Mouse (Mus musculus) adrenal gland, adult (tissue): Measurements from ENCODE around the gene Zbtb8b.
A peak's percentile ranks its signal among the peaks of the same experiment; 100 is the strongest.
"Not testable (repeated sequence)": the region's sequence is repeated elsewhere in the genome, so short reads cannot be mapped to it uniquely, and the experiment has no call there.

Source experiments
- DNase-seq, 2 experiments: peaks; one replicate each; pipeline ENCODE4 v3.0.0; 2022 to 2023; ENCODE audit warnings: low spot score in 1 of 2; ENCODE audit not compliant: inconsistent age in 2 of 2

The Zbtb8b gene

DNA sequence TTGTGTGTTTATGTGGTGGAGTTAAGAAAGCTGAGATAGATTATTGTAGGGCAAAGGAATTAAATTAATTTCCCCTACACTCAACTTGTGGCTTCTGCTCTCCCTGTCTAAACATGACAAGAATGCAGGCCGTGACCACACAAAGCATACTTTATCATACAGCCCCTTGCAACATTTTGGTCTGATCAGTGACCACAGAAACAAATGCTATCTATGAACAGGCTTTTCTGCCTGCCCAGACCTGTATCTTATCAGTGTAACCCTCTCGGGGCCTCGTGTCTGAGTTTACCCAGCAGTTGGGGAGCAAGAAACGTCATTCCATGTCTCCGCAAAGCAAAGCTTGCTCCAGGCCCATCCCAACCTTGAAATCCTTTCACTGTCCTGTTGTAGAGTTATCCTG is 24.2 kb downstream of the Zbtb8b start:
- no peak for DNase-seq

DNA sequence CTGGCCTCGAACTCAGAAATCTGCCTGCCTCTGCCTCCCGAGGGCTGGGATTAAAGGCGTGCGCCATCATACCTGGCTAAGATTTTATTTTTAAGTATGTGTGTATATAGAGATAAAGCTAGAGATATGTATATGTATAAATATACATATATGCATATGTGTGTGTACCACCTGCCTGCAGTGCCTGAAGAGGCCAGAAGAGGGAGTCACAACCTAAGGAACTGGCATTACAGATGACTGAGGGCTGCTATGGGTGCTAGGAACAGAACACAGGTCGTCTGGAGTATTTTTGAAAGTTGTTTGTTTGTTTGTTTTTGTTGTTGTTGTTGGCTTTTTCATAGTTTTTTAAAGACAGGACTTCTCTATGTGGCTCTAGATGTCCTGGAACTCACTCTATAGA is 24.8 kb downstream of the Zbtb8b start:
- DNase-seq: no peak

DNA sequence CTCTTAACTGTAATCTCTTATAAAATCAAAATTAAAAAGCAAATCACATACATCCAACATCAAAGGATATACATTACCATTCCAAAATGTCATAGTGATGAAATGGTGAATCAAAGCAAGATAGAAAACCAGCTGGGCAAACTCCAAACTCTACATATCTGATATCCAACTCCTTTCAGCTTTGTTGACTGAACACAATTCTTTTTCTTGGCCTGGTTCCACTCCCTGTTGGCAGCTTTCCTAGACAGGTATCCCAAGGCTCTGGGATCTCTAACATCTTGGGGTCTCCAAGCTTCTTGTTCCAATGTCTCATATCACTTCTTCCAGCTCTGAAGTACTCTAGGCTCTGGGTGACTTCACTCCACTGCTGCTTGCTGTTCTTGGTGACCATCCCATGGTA is 29.7 kb downstream of the Zbtb8b start:
- no peak for DNase-seq

DNA sequence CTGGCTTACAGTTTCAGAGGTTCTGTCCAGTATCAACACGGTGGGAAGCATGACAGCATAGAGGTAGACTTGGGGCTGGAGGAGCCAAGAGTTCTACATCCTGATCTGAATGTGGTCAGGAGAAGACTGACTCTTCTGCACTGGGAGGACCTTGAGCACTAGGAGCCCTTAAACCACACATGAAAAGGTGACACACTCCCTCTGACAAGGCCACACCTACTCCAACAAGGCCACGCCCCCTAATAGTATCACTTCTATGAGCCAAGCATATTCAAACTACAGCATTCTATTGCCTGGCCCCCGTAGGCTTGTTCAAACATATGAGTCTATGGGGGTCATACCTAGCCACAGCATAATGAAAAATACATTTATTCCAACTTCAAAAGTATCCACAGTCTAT is 30.1 kb downstream of the Zbtb8b start:
- not testable (repeated sequence) for DNase-seq

DNA sequence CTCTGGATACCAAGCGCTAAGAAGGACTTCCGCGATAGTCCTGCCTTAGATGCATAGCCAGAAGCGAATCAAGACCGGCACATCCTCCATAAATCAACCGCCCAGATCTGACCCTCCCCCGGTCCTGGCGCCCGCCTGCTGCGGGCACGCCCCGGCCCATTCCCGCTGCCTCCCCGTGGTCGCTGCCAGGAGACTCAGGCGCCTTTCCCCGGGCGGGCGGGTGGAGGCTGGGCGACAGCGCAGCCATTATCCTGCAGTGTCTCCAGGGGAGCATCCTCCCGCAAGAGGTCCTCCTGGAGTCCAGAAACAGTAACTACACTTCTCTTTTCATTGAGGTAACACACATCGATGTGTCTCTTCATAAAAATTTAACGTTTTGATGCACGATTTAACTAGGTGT is 34.2 kb downstream of the Zbtb8b start:
- DNase-seq: peak; percentile 78 to 85

DNA sequence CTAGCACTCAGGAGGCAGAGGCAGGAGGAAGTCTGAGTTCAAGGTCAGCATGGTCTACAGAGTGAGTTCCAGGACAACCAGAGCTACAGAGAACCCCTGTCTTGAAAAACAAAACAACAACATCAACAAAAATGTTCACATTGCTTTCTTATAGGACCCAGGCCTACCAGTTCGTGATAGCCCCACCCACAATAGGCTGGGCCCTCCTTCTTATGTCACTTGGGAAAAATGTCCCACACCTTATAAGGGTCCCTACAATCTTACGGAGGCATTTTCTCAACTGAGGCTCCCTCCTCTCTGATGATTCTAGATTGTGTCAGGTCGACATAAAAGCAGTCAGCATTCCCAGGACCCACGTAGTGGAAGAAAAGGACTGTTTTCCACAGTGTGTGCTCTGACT is 40.8 kb downstream of the Zbtb8b start:
- DNase-seq: no peak

DNA sequence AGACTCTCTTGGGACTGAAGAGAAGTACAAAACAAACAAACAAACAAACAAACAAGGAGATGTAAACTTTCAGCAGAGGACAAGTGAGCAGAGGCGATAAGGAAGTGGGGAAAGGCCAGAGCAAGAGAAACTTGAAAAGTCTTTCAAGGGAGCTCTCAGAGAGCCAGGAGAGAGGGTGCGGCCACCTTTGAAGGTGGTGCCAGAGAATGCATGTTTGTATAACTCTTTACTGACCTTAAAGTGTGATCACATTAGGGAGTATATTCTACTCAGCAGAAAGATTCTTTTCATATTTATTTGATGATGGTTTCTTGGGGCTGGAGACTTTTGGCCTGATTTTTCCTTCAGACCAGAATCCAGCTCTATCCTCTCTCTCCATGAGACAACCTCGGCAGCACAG is 43.7 kb downstream of the Zbtb8b start:
- DNase-seq: no peak

DNA sequence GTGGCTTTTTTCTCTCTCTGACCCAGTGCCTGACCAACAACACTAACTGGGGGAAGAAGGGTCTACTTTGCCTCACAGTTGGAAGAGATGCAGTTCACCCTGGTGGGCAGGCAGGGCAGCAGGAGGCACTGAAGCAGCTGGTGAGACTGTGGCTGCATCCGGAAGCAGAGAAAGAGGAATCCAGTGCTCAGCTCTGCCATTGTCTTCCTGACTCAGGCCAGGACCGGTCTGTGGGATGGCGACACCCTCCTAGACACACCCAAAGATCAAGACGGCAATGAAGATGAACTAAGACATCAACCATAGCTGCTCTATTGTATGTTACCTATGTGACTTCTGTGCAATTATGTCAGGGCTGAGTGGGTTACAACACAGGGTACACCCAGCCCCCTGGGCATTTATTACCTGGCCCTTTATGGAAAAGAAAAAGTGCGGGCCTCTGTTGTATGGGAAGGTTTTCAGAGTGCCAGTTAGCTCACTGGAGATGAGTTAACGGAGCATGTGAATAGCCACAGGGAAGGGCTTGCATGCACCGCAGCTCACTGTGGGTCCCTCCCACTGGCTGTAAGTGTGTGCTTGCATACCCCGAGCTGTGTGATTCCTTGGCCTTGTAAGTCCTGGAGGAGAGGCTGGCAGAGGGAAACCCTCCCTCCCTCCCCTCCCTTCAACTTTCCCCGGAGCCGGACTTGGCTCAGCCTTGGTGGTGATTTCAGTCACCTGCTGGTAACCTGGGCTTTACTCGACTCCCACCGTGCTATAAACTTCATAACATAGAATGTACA is 46.4 kb downstream of the Zbtb8b start:
- DNase-seq: no peak

DNA sequence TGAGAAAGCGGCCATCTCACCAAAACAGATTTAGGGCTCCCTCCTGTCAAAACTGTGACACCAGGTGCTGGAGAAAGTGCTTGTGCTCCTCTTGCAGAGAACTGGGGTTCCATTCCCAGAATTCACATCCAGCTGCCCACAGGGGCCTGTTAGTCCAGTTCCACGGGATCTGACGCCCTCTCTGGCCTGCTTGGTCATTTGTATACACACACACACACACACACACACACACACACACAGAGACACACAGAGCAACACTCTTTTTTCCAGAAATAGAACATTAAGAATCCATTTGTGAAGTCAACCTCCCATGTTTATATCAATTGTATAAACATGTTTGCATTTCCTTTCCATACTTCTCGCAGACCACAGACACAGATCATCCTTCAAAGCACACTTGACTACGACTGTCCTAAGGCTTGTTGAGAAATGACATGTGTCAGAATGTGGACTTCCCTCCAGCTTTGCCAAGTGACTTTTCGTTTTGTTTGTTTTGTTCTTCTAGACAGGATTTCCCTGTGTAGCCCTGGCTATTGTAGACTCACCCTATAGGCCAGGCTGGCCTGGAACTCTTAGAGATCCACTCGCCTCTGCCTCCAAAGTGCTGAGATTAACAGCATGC is 49.6 kb downstream of the Zbtb8b start:
- DNase-seq: no peak

DNA sequence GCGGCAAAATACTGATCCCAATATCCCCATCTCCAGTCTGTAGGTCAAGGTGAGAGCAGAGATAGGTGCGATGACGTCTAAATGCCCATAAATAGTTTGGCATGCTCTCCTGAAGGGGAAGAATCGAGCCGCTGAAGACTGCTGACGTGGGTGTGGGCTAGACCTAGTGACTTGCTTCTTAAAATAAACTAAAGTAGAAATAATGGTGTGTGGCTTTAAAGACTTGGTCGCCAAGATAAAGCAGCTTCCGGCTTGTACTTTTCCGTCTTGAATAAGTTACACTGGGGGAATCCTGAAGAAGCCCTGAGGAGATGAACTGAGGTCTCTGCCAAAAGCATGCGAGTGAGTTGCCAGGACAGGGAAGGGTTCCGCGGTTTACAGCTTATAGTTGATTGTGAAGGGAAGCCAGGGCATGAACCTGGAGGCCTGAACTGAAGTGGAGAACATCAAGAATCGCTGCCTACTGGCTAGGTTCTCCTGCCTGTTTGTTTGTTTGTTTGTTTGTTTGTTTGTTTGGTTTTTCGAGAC is 50.4 kb downstream of the Zbtb8b start:
- no peak for DNase-seq

DNA sequence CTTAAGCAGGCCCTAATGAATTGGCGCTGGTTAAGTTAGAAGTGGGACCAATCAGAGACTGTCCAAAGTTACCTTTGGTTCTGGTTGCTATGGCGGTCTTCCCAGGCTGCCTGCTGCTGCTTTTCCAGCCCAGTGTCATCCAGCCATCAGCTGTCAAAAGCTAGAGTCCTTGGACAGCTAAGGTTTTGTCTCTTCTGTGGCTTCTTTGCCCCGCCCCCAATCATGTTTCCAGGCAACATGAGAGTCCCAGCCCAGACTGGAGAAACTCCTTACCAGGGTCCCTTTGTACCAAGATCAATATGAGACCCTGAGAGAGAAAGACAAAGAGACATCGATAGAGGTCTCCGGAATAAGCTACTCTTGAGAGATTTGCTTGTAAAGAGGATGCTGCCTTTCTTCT is 52.2 kb downstream of the Zbtb8b start:
- no peak for DNase-seq

DNA sequence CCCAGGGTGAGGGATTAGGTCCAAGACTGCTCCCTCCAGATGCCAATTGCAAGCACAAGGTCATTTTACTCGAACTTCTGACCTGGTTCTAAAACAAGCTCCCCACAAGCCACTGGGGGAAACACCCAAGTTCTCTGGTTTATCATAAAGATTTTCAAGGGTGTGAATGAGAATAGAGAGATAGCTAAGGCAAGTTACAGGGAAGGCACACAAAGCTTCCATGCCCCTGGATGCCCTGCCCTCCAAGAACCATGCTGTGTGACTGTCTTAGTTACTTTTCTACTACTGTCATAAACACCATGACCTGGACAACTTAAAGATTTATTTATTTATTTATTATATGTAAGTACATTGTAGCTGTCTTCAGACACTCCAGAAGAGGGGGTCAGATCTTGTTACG is 53.7 kb downstream of the Zbtb8b start:
- DNase-seq: no peak

DNA sequence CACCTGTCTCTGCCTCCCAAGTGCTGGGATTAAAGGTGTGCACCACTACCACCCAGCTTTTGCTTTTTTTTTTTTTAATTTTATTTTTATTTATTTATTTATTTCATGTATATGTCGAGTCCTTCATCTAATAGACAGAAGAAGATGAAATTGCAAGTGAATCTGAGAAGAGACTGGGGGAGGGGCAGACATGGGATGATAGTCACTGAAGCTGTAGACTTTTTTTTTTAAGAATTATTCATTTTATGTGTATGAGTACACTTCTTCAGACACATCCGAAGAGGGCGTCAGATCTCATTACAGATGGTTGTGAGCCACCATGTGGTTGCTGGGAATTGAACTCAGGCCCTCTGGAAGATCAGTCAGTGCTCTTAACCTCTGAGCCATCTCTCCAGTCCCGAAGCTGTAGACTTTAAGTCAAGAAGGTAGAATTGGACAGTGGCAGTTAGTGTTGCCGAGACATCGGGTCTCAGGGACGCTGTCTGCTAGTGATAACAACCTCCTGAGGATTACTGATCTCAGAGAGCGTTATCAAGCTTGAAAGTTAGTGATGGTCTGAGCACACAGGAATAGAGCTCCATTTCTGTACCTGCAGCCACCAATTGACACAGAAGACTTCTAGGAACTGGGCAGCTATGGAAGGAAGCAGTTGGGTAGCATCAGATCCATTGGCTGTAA is 54.2 kb downstream of the Zbtb8b start:
- no peak for DNase-seq

DNA sequence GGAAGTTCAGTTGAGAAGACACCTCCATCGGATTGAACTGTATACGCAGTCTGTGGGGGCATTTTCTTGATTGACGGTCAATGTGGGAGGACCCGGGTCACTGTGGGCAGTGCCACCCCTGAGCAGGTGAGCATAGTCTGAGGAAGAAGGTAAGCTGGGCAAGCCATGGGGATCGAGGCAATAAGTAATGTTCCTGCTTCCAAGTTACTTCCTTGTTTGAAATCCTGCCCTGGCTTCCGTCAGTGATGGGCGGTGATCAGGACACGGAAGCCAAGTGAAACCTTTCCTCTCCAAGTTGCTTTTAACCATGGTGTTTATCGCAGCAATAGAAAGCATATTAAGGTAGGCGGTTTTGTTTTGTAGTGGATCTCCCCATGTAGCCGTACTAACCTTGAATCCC is 55.0 kb downstream of the Zbtb8b start:
- no peak for DNase-seq

DNA sequence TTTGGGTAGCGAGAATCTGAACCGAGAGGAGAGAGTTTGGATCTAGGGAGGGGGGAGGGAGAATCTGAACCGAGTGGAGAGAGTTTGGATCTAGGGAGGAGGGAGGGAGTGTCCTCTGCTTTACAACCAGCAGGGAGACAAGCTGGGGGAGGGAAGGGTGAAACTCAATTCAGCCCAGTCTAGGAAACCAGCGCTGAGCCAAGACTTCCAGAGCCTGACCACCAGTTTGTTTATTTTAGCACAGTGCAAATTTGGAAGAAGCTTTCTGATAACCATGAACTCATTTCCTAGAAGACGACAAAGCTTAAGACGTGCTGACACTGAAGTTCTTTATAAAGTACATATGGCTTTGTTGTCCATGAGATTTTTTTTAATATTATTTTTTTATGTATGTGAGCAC is 56.2 kb downstream of the Zbtb8b start:
- no peak for DNase-seq

DNA sequence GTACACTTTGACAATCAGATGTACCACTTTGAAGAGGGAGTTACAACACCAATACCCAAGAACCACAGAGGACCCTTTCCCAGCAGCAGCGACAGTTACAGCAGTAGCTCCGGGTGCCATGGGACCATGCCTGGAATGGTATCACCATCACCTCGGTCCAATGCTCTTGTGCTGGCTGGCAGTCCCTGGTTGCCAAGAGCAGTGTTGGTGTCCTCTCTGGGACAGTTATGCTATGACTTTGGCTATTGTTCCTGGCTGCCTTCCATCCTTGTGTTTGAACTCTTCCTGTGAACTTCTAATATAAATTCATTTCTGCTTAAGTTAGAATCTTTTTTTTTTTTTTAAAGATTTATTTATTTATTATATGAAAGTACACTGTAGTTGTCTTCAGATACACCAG is 57.1 kb downstream of the Zbtb8b start:
- no peak for DNase-seq

DNA sequence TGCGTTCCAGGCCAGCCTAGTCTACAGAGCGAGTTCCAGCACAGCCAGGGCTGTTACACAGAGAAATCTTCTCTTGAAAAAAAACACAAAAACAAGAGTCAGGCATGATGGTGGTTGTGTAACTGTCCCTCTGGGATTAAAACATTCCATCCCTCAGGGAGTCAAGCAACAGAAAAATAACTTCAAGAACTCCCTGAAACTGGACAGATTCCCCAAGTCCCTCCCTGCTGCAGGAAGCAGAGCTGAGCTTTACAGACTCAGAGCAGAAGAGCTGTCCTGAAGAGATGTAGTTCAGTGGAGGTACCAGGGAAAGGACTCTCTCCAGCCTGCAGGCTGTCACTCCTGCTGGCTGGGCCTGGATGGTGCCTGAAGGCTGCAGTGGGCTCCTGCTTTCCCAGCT is 58.2 kb downstream of the Zbtb8b start:
- DNase-seq: no peak

DNA sequence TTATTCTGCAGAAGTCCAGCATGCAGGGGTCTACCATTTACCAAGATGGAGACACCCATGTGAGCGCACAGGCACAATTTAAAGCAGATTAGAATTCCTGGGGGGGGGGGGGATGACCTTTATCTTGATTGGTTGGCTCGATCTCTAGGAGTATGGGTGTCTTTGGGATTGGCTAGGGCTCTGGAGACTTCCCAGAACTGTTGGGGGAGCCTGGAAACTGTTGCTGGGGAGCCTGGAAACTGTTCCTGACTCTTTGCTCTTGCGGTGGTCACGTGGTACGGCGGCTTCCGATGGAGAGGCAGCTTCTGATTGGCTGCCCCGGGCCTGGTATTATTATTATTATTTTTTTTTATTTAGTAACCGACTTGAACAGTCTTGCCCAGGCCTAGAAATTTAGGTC is 58.6 kb downstream of the Zbtb8b start:
- no peak for DNase-seq

DNA sequence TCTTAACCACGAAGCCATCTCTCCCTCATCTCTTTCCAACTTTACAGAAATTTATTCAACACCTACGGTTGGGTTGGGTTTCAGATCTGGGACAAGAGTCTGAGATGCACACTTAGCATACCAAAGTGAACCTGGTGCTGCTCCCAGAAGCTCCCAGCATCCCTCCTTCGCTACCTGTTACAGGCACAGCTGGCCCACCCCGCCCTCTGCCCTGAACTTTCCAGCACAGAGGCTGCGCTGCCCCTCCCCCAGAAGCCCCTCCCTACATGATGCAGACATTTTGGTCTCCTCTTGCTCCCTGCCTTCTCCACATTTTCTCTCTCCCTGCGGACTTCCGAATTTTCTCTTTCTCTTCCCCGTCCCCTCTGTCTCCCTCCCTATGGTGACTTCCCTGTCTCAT is 59.5 kb downstream of the Zbtb8b start:
- DNase-seq: no peak

DNA sequence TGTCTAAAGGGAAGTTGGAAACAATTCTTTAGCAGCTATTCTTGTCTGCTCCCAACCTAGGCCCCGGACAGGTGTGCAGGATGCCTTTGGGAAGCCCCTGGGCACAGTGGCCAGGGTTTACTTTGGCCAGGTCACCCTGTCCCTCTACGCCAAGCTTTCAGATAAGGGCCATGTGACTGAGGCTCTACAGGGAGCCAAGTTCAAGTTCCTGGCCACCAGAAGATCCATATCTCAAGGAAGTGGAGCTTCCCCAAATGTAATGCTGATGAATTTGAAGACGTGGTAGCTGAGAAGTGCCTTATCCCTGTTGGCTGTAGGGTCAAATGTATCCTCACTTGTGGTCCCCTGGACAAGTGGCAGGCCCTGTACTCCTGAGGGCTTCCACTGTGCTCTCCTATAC is 60.8 kb downstream of the Zbtb8b start:
- no peak for DNase-seq

DNA sequence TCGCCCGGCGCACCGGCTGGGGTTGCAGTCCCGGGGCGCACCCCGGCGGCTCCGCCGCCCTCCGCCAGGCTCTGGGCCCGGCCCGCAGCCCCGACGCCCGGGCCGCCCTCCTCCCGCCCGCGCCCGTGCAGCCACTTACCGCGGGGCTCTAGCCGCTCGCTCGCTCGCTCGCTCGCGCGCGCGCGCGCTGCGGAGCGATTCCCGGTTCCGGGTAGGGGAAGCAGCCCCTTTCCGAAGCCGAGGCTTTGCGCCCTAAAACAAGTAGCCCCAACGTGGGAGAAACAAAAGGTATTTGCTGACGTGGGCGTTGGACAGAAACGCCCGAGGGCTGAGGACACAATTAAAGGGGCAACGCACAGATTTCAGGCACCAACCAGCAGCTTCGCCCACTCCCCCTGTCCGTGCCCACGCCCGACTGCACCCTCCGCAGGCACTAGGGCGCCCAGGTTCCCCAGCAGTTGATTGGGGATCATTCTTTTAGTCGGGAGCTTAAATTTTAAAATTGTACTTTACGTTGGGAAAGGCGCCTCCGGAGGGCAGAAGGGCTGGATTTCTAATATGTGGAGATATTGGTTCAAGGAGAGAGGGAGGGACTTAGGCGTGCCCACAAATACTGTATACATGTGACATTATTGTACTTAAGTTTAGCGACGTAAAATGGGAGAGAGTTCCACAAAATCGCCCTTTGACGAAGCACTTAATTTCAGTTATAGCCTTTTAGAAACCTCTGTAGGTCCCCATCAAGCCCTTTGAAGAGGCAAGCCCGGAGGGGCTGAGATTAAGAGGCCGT is 62.9 kb downstream of the Zbtb8b start, which contains the start of gene Zbtb8a:
Gene Zbtb8a, minus strand, starts transcription at position 516 of the 790 bp plus-strand sequence.
- DNase-seq: peak; percentile 54 to 88
